Mouse (Mus musculus): ENCODE results near the gene Gm5724.

The Gm5724 gene

DNA sequence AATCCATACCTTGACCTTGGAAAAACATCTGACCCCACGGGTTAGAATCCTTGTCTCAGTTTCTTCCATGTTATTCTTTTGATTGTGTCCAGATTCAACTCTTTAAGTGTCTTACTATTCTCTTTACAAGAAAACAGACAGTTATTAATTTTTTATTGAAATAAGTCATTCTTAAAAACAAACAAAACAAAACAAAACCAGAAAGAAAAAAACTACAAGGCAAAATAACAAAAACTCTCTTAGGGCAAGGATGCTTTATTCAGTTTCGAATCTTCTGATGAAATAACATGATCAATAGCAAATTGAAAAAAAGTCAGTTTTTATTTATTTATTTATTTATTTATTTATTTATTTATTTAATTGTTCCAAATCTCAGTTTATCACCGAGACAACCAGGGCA lies at the start of gene Gm5724:
Gene Gm5724, minus strand, starts transcription at position 101 of the 400 bp plus-strand sequence.
- DNase-seq (ENCODE audit: low spot score) = no peak

GRCm38 (mm10) chr6:141797837-141798236 lies 24.2 kb upstream of the Gm5724 start:
- no peak for DNase-seq (ENCODE audit: low spot score)

DNA sequence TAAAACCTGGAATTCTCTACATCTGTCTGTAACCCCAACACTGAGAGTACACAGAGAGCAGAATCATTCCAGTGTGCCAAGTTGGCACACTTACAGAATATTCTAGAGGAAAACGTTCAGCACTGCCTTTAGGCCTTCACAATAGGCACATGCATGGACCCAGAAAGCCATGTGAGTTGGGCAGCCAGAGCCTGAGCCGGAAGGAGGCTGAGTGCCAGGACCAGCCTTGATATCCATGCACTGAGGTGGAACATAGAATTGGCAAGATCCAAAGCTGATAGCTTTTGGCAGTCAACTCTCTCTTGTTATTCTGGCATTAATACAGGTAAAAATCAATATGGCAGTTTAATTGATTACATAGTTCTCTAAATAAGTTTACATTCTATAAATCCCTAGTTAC lies 866 bp upstream of the Gm5724 start:
- no peak for DNase-seq (ENCODE audit: low spot score)

- DNase-seq (ENCODE audit: low spot score) = no peak
Observed at GRCm38 (mm10) chr6:141691246-141691645, 82.4 kb downstream of the Gm5724 start.

DNA sequence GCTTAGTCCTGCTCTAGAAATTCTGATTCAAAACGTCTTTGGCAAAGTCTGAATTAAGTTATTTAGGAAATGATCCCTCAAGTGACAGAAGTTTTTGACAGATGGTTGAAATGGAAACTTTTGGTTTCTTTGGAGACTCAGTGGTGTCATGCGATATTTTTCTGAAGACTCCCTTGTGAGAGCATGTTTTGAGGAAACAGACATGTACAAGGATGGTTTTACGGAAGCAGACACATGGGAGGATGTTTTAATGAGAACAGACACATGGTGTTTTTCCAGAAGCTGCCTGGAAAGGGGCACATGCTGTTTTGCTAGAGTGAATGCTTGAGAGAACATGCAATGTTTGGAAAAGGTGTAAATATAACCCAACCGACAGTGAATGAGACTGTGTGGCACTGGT lies 86.6 kb downstream of the Gm5724 start:
- no peak for DNase-seq (ENCODE audit: low spot score)
